Mouse (Mus musculus) adrenal gland, postnatal 10 days (tissue): ENCODE results near the gene Nos3. TPM values are rescaled to one million over a fixed set of nuclear protein-coding genes. Genes with fewer than 3 reads are reported as not detected.
A peak's percentile ranks its signal among the peaks of the same experiment; 100 is the strongest.

Source experiments
- DNase-seq: peaks from one replicate; pipeline ENCODE4 v3.0.0; 2021; ENCODE audit warnings: mixed read lengths
- long read RNA-seq, 2 experiments: library from polyadenylated mRNA; stranded (forward); transcript quantifications; one replicate each; pipeline ENCODE4 v2.0.0; 2021
- total RNA-seq, 2 experiments: library from RNA; stranded (reverse); gene quantifications; 2 replicates each; pipeline ENCODE4 v1.2.3; 2021

The Nos3 gene
- 10 to 100 TPM; 16.3 to 16.6 TPM for total RNA-seq
- long read RNA-seq, experiment 1, full-length matches to known transcripts, result 5 of 29 reads
- long read RNA-seq, experiment 1, partial matches to known transcripts, result 15 of 29 reads
- long read RNA-seq, experiment 1, other reads (novel, unspliced or antisense), result 9 of 29 reads
- long read RNA-seq, experiment 2, full-length matches to known transcripts, result 11 of 22 reads
- long read RNA-seq, experiment 2, partial matches to known transcripts, result 6 of 22 reads
- long read RNA-seq, experiment 2, other reads (novel, unspliced or antisense), result 5 of 22 reads

GRCm38 (mm10) chr5:24364508-24364907, at the start of gene Nos3:
Gene Nos3, plus strand, starts transcription at chr5:24364810.
- peak; percentile 55 for DNase-seq

GRCm38 (mm10) chr5:24319776-24320466, 44.7 kb upstream of the Nos3 start:
- no peak for DNase-seq

- DNase-seq, result peak; percentile 79
Measured at GRCm38 (mm10) chr5:24320467-24320813, 44.2 kb upstream of the Nos3 start.

GRCm38 (mm10) chr5:24320894-24321293, 43.7 kb upstream of the Nos3 start:
- no peak for DNase-seq

- DNase-seq, result no peak
Measured at GRCm38 (mm10) chr5:24321711-24322682, 42.6 kb upstream of the Nos3 start.

- no peak for DNase-seq
Measured at GRCm38 (mm10) chr5:24325251-24325650, 39.4 kb upstream of the Nos3 start.

GRCm38 (mm10) chr5:24326166-24326841, 38.3 kb upstream of the Nos3 start:
- DNase-seq, result no peak

- DNase-seq, result peak; percentile 78
Measured at GRCm38 (mm10) chr5:24326842-24327417, 37.7 kb upstream of the Nos3 start.

- DNase-seq, result no peak
Measured at GRCm38 (mm10) chr5:24328813-24329211, 35.8 kb upstream of the Nos3 start.

GRCm38 (mm10) chr5:24329212-24329964, 35.2 kb upstream of the Nos3 start:
- peak; percentile 87 for DNase-seq

GRCm38 (mm10) chr5:24329965-24330298, 34.7 kb upstream of the Nos3 start:
- DNase-seq, result no peak

GRCm38 (mm10) chr5:24332401-24332800, 32.2 kb upstream of the Nos3 start:
- DNase-seq, result no peak

- no peak for DNase-seq
Measured at GRCm38 (mm10) chr5:24334749-24335148, 29.9 kb upstream of the Nos3 start.

- DNase-seq, result peak; percentile 74
Measured at GRCm38 (mm10) chr5:24335888-24336511, 28.6 kb upstream of the Nos3 start.

- DNase-seq, result no peak
Measured at GRCm38 (mm10) chr5:24337366-24337765, 27.2 kb upstream of the Nos3 start.

GRCm38 (mm10) chr5:24337821-24338220, 26.8 kb upstream of the Nos3 start:
- DNase-seq, result no peak

GRCm38 (mm10) chr5:24342205-24342963, 22.2 kb upstream of the Nos3 start:
- DNase-seq, result no peak

GRCm38 (mm10) chr5:24342966-24343365, 21.6 kb upstream of the Nos3 start:
- no peak for DNase-seq

GRCm38 (mm10) chr5:24343379-24343778, 21.2 kb upstream of the Nos3 start:
- DNase-seq, result no peak

- no peak for DNase-seq
Measured at GRCm38 (mm10) chr5:24343977-24344436, 20.6 kb upstream of the Nos3 start.
